ENCODE assay signal across 19 mouse cellular contexts in genomic region chr6:39058936-39059335, GRCm38 (mm10). TPM values are rescaled to one million over a fixed set of nuclear protein-coding genes. Genes with fewer than 3 reads are reported as not detected.
DNase-seq lines count a peak whose midpoint lies in the region; ATAC-seq and TF ChIP-seq lines count a peak whose summit lies in the region.
"Had no signal": no experiment of that assay in that cellular context is flagged by ENCODE, and none has a peak within 500 bp of the region (broad histone marks: within the 10 kb centered on the region; RNA-seq: fewer than 3 reads in every experiment).

No protein-coding gene starts in this region.

- no peak overlapping the region for H3K4me2 ChIP-seq in heart, embryonic 15.5 days
- H3K4me2 ChIP-seq in heart, embryonic 11.5 days, result no peak overlapping the region
- no peak overlapping the region for H3K4me2 ChIP-seq in kidney, postnatal 0 days (ENCODE audit: low read length)
- no peak overlapping the region for H3K4me2 ChIP-seq in liver, postnatal 0 days (ENCODE audit: low read depth, low read length)
- H3K4me2 ChIP-seq: forebrain, embryonic 15.5 days; hindbrain, embryonic 12.5 days; limb, embryonic 12.5 days; midbrain, embryonic 11.5 days had no signal

- H3K36me3 ChIP-seq in heart, embryonic 15.5 days, result no peaks in the 10 kb centered on the region
- H3K36me3 ChIP-seq in heart, embryonic 11.5 days (ENCODE audit: control insufficient read depth, insufficient read depth, low read length), result no peaks in the 10 kb centered on the region
- H3K36me3 ChIP-seq in kidney, postnatal 0 days (ENCODE audit: insufficient read depth, low read length), result no peaks in the 10 kb centered on the region
- no peaks in the 10 kb centered on the region for H3K36me3 ChIP-seq in liver, postnatal 0 days (replicated peaks; ENCODE audit: insufficient read depth, low read length)
- H3K36me3 ChIP-seq: forebrain, embryonic 15.5 days; hindbrain, embryonic 12.5 days; limb, embryonic 12.5 days had no signal

- no peak for DNase-seq in kidney, postnatal 0 days (ENCODE audit: low spot score)
- DNase-seq in kidney, postnatal 4 days, result no peak
- peak; percentile 57 to 64 for DNase-seq in kidney, postnatal 36 days
- DNase-seq in liver, postnatal 0 days, result no peak
- DNase-seq in embryo, embryonic 11 days, result no peak
- DNase-seq: cerebellum, adult 11 months; cerebellum, postnatal 14 days; gastrocnemius, postnatal 25 days; retina, postnatal 1 day; thymus, postnatal 25 days had no signal

- no peaks in the 10 kb centered on the region for H3K9me3 ChIP-seq in heart, embryonic 15.5 days (replicated peaks)
- no peaks in the 10 kb centered on the region for H3K9me3 ChIP-seq in heart, embryonic 11.5 days (replicated peaks; ENCODE audit: control insufficient read depth, low read length)
- no peaks in the 10 kb centered on the region for H3K9me3 ChIP-seq in kidney, postnatal 0 days (replicated peaks; ENCODE audit: low read length)
- no peaks in the 10 kb centered on the region for H3K9me3 ChIP-seq in liver, postnatal 0 days (ENCODE audit: low read length)
- H3K9me3 ChIP-seq: forebrain, embryonic 15.5 days; hindbrain, embryonic 12.5 days; limb, embryonic 12.5 days had no signal

- 44% methylated on average over 3 of the region's 3 CpGs for whole genome bisulfite sequencing in heart, embryonic 15.5 days
- WGBS in heart, embryonic 11.5 days (ENCODE audit: insufficient replicate concordance), result 48% methylated on average over 3 of the region's 3 CpGs
- 16% methylated on average over 3 of the region's 3 CpGs for WGBS in kidney, postnatal 0 days
- WGBS in liver, postnatal 0 days (ENCODE audit: insufficient replicate concordance), result 42% methylated on average over 3 of the region's 3 CpGs

- no peak overlapping the region for H3K4me3 ChIP-seq in heart, embryonic 15.5 days
- no peak overlapping the region for H3K4me3 ChIP-seq in heart, embryonic 11.5 days (ENCODE audit: low read depth, low read length)
- no peak overlapping the region for H3K4me3 ChIP-seq in kidney, postnatal 0 days (replicated peaks; ENCODE audit: low read depth, low read length)
- H3K4me3 ChIP-seq in liver, postnatal 0 days (ENCODE audit: low read depth, low read length), result no peak overlapping the region
- H3K4me3 ChIP-seq: forebrain, embryonic 15.5 days; hindbrain, embryonic 12.5 days; limb, embryonic 12.5 days had no signal

- no peak for ATAC-seq in heart, embryonic 15.5 days (replicated peaks; ENCODE audit: insufficient number of reproducible peaks, insufficient read depth, low FRiP score, low read depth)
- ATAC-seq in heart, embryonic 11.5 days (replicated peaks; ENCODE audit: insufficient number of reproducible peaks, low FRiP score, low TSS enrichment), result no peak
- ATAC-seq in kidney, postnatal 0 days (replicated peaks; ENCODE audit: low FRiP score, low read depth), result no peak
- ATAC-seq in liver, postnatal 0 days, result no peak
- ATAC-seq in granulocyte monocyte progenitor cell, adult 5-6 weeks (replicated peaks; ENCODE audit: poor library complexity, severe bottlenecking), result no peak
- ATAC-seq: forebrain, embryonic 15.5 days had no signal

- H3K27me3 ChIP-seq in heart, embryonic 15.5 days, result no peaks in the 10 kb centered on the region
- H3K27me3 ChIP-seq in heart, embryonic 11.5 days (ENCODE audit: control insufficient read depth, insufficient read depth, low read length), result no peaks in the 10 kb centered on the region
- no peaks in the 10 kb centered on the region for H3K27me3 ChIP-seq in kidney, postnatal 0 days (ENCODE audit: insufficient read depth, low read length)
- no peaks in the 10 kb centered on the region for H3K27me3 ChIP-seq in liver, postnatal 0 days (ENCODE audit: insufficient read depth, low read length)
- H3K27me3 ChIP-seq: CH12.LX; forebrain, embryonic 15.5 days; hindbrain, embryonic 12.5 days; limb, embryonic 12.5 days had no signal

- peak overlapping the region; percentile 40; the same call in 1 of the 2 replicates for H3K27ac ChIP-seq in heart, embryonic 15.5 days
- no peak overlapping the region for H3K27ac ChIP-seq in heart, embryonic 11.5 days (ENCODE audit: low read depth, low read length)
- peak overlapping the region; percentile 60; the same call in 1 of the 2 replicates for H3K27ac ChIP-seq in kidney, postnatal 0 days
- H3K27ac ChIP-seq in liver, postnatal 0 days (ENCODE audit: low read depth), result peak overlapping the region; percentile 76
- H3K27ac ChIP-seq: forebrain, embryonic 15.5 days; hindbrain, embryonic 12.5 days; limb, embryonic 12.5 days; macrophage had no signal

- H3K4me1 ChIP-seq in heart, embryonic 15.5 days (replicated peaks), result peaks cover 26% of the 10 kb centered on the region
- peaks cover 27% of the 10 kb centered on the region for H3K4me1 ChIP-seq in heart, embryonic 11.5 days (ENCODE audit: control insufficient read depth, insufficient read depth, low read length)
- 0 out of 2 replicates have a peak, but pooled peaks cover 5% of the 10 kb centered on the region for H3K4me1 ChIP-seq in kidney, postnatal 0 days (replicated peaks; ENCODE audit: insufficient read depth, low read length)
- peaks cover 19% of the 10 kb centered on the region for H3K4me1 ChIP-seq in liver, postnatal 0 days (ENCODE audit: insufficient read depth)

- no peak for TF ChIP-seq EP300 in liver, postnatal 0 days (IDR thresholded peaks at IDR 0.05; ENCODE audit: low read depth)

- no peak for TF ChIP-seq CTCF in kidney, postnatal 0 days (IDR thresholded peaks at IDR 0.05; ENCODE audit: low read depth)
- TF ChIP-seq CTCF in liver, postnatal 0 days (IDR thresholded peaks at IDR 0.05; ENCODE audit: low read depth), result no peak

- no peak overlapping the region for H3K9ac ChIP-seq in heart, embryonic 15.5 days
- H3K9ac ChIP-seq in heart, embryonic 11.5 days (ENCODE audit: low read depth, low read length), result no peak overlapping the region
- H3K9ac ChIP-seq in kidney, postnatal 0 days (ENCODE audit: low read depth, low read length), result no peak overlapping the region
- no peak overlapping the region for H3K9ac ChIP-seq in liver, postnatal 0 days (replicated peaks)
- H3K9ac ChIP-seq: forebrain, embryonic 15.5 days; hindbrain, embryonic 12.5 days; limb, embryonic 12.5 days had no signal

RNA-seq across cellular contexts. Expression of gene Parp12, which starts 59.2 kb away (rescaled TPM):
- polyA plus RNA-seq in heart, embryonic 15.5 days (2015; fragmentation: Nextera tagmentation; extraction: Ambion mirVana), result 10.2 and 12.4 TPM in 2 replicates
- polyA plus RNA-seq in heart, embryonic 11.5 days (2014; fragmentation: Nextera tagmentation; extraction: Ambion mirVana), result 5.2 and 8.9 TPM in 2 replicates
- 11.9 and 13.5 TPM in 2 replicates for polyA plus RNA-seq in kidney, postnatal 0 days (2015; fragmentation: Nextera tagmentation; extraction: Ambion mirVana)
- 6.9 and 7.9 TPM in 2 replicates for polyA plus RNA-seq in liver, postnatal 0 days (2015; fragmentation: Nextera tagmentation; extraction: Ambion mirVana)
- total RNA-seq in granulocyte monocyte progenitor cell, adult 5-6 weeks (2014; fragmentation: Nextera tagmentation), result 1.6 and 6.7 TPM in 2 replicates
- total RNA-seq in granulocyte monocyte progenitor cell, adult 5-6 weeks (2017), result 4.3 and 4.5 TPM in 2 replicates

Comparison
In these comparisons a context has a peak if more than half of its experiments do, and no peak if none do; other contexts are left out.
1. DNase-seq: peak in kidney, postnatal 36 days (2 of 2); none in kidney, postnatal 0 days (single experiment), kidney, postnatal 4 days (0 of 2), liver, postnatal 0 days (single experiment) and embryo, embryonic 11 days (single experiment).